Mouse (Mus musculus) neural tube, embryonic 13.5 days (tissue): ENCODE measurements around the gene Pitpna. TPM values are rescaled to one million over a fixed set of nuclear protein-coding genes. Genes with fewer than 3 reads are reported as not detected.
"Not testable (repeated sequence)": the region's sequence is repeated elsewhere in the genome, so short reads cannot be mapped to it uniquely, and the experiment has no call there.

Experiments
- ATAC-seq: fragments of 200-750 bp; cut with Nextera tagmentation; 2 replicates; pipeline ENCODE4 v1.8.0; 2017; ENCODE audit warnings: low read depth, mild to moderate bottlenecking, moderate TSS enrichment, moderate library complexity
- H3K27ac ChIP-seq: fragments of 300-500 bp; sonication (generic); replicated peaks from 2 replicates; pipeline ENCODE4 v1.5.1; 2015; ENCODE audit warnings: moderate library complexity, mild to moderate bottlenecking, inconsistent platforms
- H3K27me3 ChIP-seq: fragments of 300-500 bp; sonication (generic); 2 replicates; pipeline ENCODE4 v1.6.1; 2015; ENCODE audit warnings: mild to moderate bottlenecking, inconsistent platforms
- H3K36me3 ChIP-seq: fragments of 300-500 bp; sonication (generic); 2 replicates; pipeline ENCODE4 v1.6.1; 2015; ENCODE audit warnings: mild to moderate bottlenecking, inconsistent platforms
- H3K4me1 ChIP-seq: fragments of 300-500 bp; sonication (generic); replicated peaks from 2 replicates; pipeline ENCODE4 v1.6.1; 2015; ENCODE audit warnings: inconsistent platforms
- H3K4me2 ChIP-seq: fragments of 300-500 bp; sonication (generic); 2 replicates; pipeline ENCODE4 v1.6.1; 2015; ENCODE audit warnings: inconsistent platforms, mild to moderate bottlenecking, moderate library complexity
- H3K4me3 ChIP-seq: fragments of 300-500 bp; sonication (generic); 2 replicates; pipeline ENCODE4 v1.5.1; 2015; ENCODE audit warnings: mild to moderate bottlenecking, inconsistent platforms
- H3K9ac ChIP-seq: fragments of 300-500 bp; sonication (generic); 2 replicates; pipeline ENCODE4 v1.6.1; 2015; ENCODE audit warnings: moderate library complexity, mild to moderate bottlenecking, inconsistent platforms
- H3K9me3 ChIP-seq: fragments of 300-500 bp; sonication (generic); 2 replicates; pipeline ENCODE4 v1.6.1; 2016; ENCODE audit warnings: inconsistent platforms
- WGBS: fragments of 180-500 bp; shearing (Covaris S2); methylation state at CpG from one replicate; pipeline ENCODE4 v1.1.7; 2015; 5-methylcytosine and 5-hydroxymethylcytosine counted together
- polyA plus RNA-seq: library from polyadenylated mRNA; unstranded; fragments of >200 nt; fragmentation: Nextera tagmentation; extraction: Ambion mirVana; gene quantifications from 2 replicates; pipeline ENCODE4 v1.2.1, GENCODE M21; 2015

Pitpna gene
- polyA plus RNA-seq, 1 experiment from 2014 or later: 122 TPM

GRCm38 (mm10) chr11:75599802-75600201 is 11.9 kb downstream of the Pitpna start:
- H3K27me3 ChIP-seq, H3K9me3 ChIP-seq, H3K9ac ChIP-seq, H3K4me2 ChIP-seq, ATAC-seq, H3K27ac ChIP-seq, H3K4me1 ChIP-seq, H3K4me3 ChIP-seq: not testable (repeated sequence)
- peaks cover 89% of the 10 kb centered on the region for H3K36me3 ChIP-seq
- WGBS: 92% methylated on average over 17 of the region's 17 CpGs

GRCm38 (mm10) chr11:75604826-75605225 is 16.9 kb downstream of the Pitpna start:
- Histone ChIP-seq H3K27me3 (no peaks in the 10 kb centered on the region), H3K9me3 (no peaks in the 10 kb centered on the region), H3K27ac (no peak overlapping the region), H3K9ac (no peak overlapping the region), H3K4me1 (no peaks in the 10 kb centered on the region), H3K36me3 (peaks cover 90% of the 10 kb centered on the region), H3K4me3 (no peak overlapping the region), H3K4me2 (no peak overlapping the region)
- WGBS: 91% methylated on average over 5 of the region's 5 CpGs
- ATAC-seq: no peak

DNA sequence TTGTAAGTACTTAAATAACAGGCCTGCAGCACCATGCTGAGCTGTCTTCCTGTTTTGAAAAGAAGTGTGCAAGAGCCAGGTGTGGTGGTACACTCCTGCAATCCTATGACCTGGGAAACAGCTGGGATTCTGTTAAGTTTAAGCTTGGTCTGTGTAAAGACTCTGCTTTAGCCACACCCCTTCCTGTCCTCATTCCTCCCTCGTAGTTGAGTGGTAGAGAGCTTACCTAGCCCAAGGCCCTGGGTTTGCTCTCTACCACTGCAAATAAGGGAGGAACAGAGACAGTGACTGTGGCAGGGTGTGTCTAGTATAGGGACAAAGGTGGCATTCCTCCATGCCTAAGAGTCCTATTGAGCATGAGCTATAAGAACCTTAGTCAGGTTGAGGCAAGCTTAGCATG is 17.4 kb downstream of the Pitpna start:
- Histone ChIP-seq H3K4me3 (no peak overlapping the region), H3K9ac (no peak overlapping the region), H3K4me2 (no peak overlapping the region), H3K4me1 (no peaks in the 10 kb centered on the region), H3K27ac (no peak overlapping the region), H3K36me3 (peaks cover 90% of the 10 kb centered on the region), H3K9me3 (no peaks in the 10 kb centered on the region), H3K27me3 (no peaks in the 10 kb centered on the region)
- no peak for ATAC-seq
- 69% methylated on average over 1 of the region's 1 CpGs for WGBS

DNA sequence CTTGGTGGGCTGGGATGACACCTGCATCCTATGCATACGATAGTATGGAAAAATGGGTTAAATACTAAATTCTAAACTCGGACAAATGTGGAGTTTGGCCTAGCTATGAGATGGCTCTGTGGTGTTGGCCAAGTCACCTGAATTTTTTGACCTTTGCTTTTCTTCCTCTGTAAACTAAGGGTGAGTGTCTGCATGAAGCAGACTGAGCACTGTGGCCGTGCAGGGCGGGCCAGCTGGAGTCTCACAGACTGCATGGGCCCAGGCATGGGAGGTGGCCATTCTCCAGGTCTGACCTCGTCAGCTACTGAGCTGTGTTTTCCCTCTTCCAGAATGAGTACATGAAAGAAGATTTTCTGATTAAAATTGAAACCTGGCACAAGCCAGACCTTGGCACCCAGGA is 20.9 kb downstream of the Pitpna start:
- no peaks in the 10 kb centered on the region for H3K4me1 ChIP-seq
- no peak overlapping the region for H3K4me2 ChIP-seq
- H3K27ac ChIP-seq: no peak overlapping the region
- ATAC-seq: no peak
- no peaks in the 10 kb centered on the region for H3K9me3 ChIP-seq
- no peaks in the 10 kb centered on the region for H3K27me3 ChIP-seq
- no peak overlapping the region for H3K9ac ChIP-seq
- 92% methylated on average over 5 of the region's 5 CpGs for WGBS
- H3K4me3 ChIP-seq: no peak overlapping the region
- H3K36me3 ChIP-seq: peaks cover 90% of the 10 kb centered on the region

DNA sequence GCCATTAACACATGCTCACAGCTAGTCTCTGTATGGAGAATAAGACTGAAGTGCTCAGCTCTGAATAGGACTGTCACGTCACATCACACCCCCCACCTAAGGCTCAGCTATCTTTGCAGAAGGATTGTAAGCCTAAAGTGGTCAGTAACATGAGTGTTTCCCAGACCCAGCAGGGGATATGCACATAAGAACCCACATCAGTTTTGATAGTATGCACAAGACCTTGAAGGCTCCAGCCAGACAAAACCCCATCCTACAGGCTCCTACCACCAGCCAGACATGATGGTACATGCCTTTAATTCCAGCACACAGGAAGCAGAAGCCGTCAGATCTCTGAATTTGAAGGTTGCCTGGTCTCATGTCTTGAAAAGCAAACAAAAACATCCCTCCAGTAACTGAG is 22.1 kb downstream of the Pitpna start:
- WGBS: 98% methylated on average over 2 of the region's 2 CpGs
- H3K27ac ChIP-seq: no peak overlapping the region
- no peak overlapping the region for H3K4me3 ChIP-seq
- no peaks in the 10 kb centered on the region for H3K27me3 ChIP-seq
- no peaks in the 10 kb centered on the region for H3K9me3 ChIP-seq
- H3K36me3 ChIP-seq: peaks cover 91% of the 10 kb centered on the region
- ATAC-seq: no peak
- no peak overlapping the region for H3K4me2 ChIP-seq
- H3K4me1 ChIP-seq: no peaks in the 10 kb centered on the region
- no peak overlapping the region for H3K9ac ChIP-seq

DNA sequence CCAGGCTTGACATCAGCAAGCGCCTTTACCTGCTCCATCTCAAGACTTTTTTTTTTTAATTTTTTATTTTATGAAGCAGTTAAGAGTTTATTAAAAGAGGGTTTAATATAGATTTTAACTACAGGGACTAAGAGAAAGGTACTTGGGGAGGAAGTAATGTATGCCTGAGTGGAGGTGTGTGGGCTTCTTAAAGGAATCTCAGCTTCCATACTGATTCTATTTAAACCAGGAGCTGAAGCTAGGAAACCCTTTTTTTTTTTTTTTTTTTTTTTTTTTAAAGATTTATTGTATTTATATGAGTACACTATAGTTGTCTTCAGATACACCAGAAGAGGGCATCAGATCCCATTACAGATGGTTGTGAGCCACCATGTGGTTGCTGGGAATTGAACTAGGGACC is 26.9 kb downstream of the Pitpna start:
- no peaks in the 10 kb centered on the region for H3K27me3 ChIP-seq
- H3K9ac ChIP-seq: no peak overlapping the region
- ATAC-seq: no peak
- H3K36me3 ChIP-seq: peaks cover 85% of the 10 kb centered on the region
- no peaks in the 10 kb centered on the region for H3K4me1 ChIP-seq
- H3K9me3 ChIP-seq: no peaks in the 10 kb centered on the region
- no peak overlapping the region for H3K4me3 ChIP-seq
- no peak overlapping the region for H3K27ac ChIP-seq
- H3K4me2 ChIP-seq: no peak overlapping the region
- 91% methylated on average over 1 of the region's 1 CpGs for WGBS

- no peak for ATAC-seq
- Histone ChIP-seq H3K36me3 (peaks cover 85% of the 10 kb centered on the region), H3K9me3 (no peaks in the 10 kb centered on the region), H3K4me1 (no peaks in the 10 kb centered on the region), H3K27ac (no peak overlapping the region), H3K4me2 (no peak overlapping the region), H3K27me3 (no peaks in the 10 kb centered on the region), H3K9ac (no peak overlapping the region), H3K4me3 (no peak overlapping the region)
- 91% methylated on average over 2 of the region's 2 CpGs for WGBS
Observed at GRCm38 (mm10) chr11:75615556-75615955, 27.7 kb downstream of the Pitpna start.

DNA sequence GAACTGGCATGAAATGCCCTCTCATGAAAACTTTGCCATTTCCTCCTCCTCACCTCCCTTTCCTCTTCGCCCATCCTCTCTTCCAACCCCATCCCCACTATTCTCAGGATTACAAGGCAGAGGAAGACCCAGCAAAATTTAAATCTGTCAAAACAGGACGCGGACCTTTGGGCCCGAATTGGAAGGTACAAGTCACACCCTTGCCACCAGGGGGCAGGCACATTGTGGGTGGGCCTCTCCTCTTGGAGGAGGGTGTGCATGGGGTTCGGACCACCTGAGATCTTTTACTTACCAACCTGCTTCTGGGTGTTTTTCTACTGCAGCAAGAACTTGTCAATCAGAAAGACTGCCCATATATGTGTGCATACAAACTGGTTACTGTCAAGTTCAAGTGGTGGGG is 31.2 kb downstream of the Pitpna start:
- Histone ChIP-seq H3K27me3 (no peaks in the 10 kb centered on the region), H3K9ac (no peak overlapping the region), H3K4me1 (no peaks in the 10 kb centered on the region), H3K4me2 (no peak overlapping the region), H3K27ac (no peak overlapping the region), H3K9me3 (no peaks in the 10 kb centered on the region), H3K36me3 (peaks cover 86% of the 10 kb centered on the region), H3K4me3 (no peak overlapping the region)
- ATAC-seq: no peak
- WGBS: 90% methylated on average over 5 of the region's 5 CpGs

DNA sequence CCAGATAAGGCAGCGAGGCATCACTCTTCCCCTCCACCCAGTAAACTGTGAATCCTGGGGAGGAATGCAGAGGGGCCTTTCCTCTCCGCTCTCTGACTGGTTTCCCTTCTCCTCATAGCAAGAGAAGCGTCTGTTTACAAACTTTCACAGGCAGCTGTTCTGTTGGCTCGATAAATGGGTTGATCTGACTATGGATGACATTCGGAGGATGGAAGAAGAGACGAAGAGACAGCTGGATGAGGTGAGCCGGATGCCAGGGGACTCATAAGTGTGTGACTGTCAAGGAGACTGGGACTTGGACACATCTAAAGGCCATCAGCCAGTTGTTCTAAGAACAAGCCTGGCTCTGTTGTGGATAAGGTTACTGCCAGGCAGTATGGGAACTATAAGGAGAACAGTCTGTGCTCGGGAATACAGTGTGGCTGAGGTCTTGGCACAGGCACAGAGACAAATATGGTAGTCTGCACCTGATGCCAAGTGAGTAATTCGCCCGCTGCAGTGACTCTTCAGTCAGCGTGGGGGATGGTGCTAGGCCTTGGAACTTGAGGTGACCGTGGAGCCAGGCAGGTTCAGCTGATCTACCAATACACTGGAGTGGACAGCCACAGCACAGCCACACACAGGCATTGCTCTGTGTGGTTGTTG is 32.4 kb downstream of the Pitpna start:
- ATAC-seq: no peak
- WGBS: 93% methylated on average over 12 of the region's 12 CpGs
- H3K4me3 ChIP-seq: no peak overlapping the region
- no peaks in the 10 kb centered on the region for H3K4me1 ChIP-seq
- no peaks in the 10 kb centered on the region for H3K27me3 ChIP-seq
- H3K27ac ChIP-seq: no peak overlapping the region
- H3K36me3 ChIP-seq: peaks cover 85% of the 10 kb centered on the region
- H3K9me3 ChIP-seq: no peaks in the 10 kb centered on the region
- H3K9ac ChIP-seq: no peak overlapping the region; the same call in 1 of the 2 replicates
- H3K4me2 ChIP-seq: no peak overlapping the region

GRCm38 (mm10) chr11:75621426-75621825 is 33.5 kb downstream of the Pitpna start:
- H3K27me3 ChIP-seq: no peaks in the 10 kb centered on the region
- no peak for ATAC-seq
- no peaks in the 10 kb centered on the region for H3K9me3 ChIP-seq
- H3K9ac ChIP-seq: no peak overlapping the region
- no peaks in the 10 kb centered on the region for H3K4me1 ChIP-seq
- 69% methylated on average over 2 of the region's 2 CpGs for WGBS
- H3K27ac ChIP-seq: no peak overlapping the region
- H3K4me2 ChIP-seq: no peak overlapping the region
- H3K4me3 ChIP-seq: no peak overlapping the region
- peaks cover 90% of the 10 kb centered on the region for H3K36me3 ChIP-seq

DNA sequence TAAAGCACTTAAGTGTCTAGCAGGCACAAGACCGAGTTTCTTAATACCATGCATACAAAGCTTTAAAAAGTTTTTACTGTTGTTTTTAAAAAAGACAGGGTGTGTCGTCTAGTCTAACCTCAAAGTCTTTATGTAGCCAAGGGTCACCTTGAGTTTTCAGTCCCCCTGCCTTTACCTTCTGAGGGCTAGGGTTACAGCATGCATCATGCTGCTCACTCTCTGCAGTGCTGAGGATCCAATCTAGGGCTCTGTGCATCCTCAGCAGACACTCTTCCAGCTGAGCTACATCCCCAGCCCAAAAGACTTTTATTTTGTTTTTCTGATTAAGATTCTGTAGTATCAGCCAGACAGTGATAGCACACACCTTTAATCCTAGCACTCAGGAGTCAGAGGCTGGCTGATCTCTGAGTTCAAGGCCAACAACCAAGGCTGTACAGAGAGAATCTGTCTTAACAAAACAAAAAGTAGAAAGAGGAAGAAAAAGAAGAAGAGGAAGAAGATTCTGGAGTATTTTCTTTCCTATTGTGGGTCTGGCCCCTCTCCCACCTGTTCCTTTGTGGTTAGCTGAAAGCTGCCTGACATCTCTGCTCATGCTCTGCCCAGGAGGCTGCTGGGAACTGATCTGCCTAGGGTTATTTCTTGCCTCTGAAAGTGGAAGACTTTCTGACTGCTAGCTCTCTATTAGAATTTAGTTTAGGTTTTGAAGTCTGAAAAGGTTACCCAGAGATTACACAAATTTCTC is 34.9 kb downstream of the Pitpna start:
- H3K4me1 ChIP-seq: no peaks in the 10 kb centered on the region
- H3K4me3 ChIP-seq: no peak overlapping the region
- H3K36me3 ChIP-seq: peaks cover 92% of the 10 kb centered on the region
- no peak for ATAC-seq
- no peak overlapping the region for H3K4me2 ChIP-seq
- 97% methylated on average over 2 of the region's 2 CpGs for WGBS
- H3K9me3 ChIP-seq: no peaks in the 10 kb centered on the region
- no peaks in the 10 kb centered on the region for H3K27me3 ChIP-seq
- H3K9ac ChIP-seq: no peak overlapping the region
- H3K27ac ChIP-seq: no peak overlapping the region

DNA sequence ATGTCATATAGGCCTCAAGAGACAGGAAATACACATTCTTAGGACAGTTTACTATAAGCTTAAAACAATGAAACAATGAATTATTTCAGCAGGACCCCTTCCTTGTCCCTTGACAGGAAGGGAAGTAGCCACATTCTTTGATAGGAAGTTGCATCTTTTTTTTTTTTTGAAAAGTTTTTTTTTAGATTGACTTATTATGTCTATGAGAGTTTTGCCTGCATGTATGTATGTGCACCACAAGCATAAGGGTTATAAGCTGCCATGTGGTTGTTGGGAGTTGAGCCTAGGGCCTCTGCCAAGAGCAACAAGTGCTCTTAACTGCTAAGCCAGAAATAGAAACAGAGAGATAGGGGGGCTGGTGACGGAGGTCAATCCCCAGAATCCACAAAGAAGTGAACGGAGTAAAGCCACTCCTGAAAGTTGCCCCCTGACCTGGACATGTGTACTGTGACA is 36.2 kb downstream of the Pitpna start:
- Histone ChIP-seq H3K27me3 (no peaks in the 10 kb centered on the region), H3K4me2 (no peak overlapping the region), H3K27ac (peak overlapping the region; percentile 46; the same call in 1 of the 2 replicates), H3K9ac (no peak overlapping the region), H3K36me3 (peaks cover 89% of the 10 kb centered on the region), H3K4me1 (no peaks in the 10 kb centered on the region), H3K9me3 (no peaks in the 10 kb centered on the region), H3K4me3 (no peak overlapping the region)
- ATAC-seq: no peak
- 60% methylated on average over 2 of the region's 2 CpGs for WGBS

DNA sequence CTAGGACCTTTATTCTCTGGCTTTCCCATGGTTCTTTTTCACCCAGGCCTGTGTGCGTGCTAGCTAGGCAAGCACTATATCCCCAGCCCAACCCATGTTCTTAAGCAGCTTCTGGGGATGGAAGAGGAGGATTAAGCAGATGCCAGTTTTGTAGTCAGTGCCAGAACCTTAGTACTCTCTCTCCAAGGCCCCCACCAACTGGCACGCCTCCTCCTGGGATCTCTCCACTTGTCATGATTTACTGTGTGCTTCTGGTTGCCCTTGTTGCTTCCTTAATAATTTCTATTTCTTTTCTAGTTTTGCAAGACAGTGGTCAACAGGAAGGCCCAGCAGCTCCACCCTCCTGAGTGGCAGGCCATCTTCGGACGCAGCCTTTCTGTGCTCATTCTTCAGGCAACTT is 37.9 kb downstream of the Pitpna start:
- 93% methylated on average over 4 of the region's 4 CpGs for WGBS
- Histone ChIP-seq H3K9me3 (no peaks in the 10 kb centered on the region), H3K4me1 (peaks cover 8% of the 10 kb centered on the region), H3K27ac (no peak overlapping the region), H3K9ac (no peak overlapping the region), H3K4me3 (no peak overlapping the region), H3K4me2 (no peak overlapping the region), H3K36me3 (peaks cover 72% of the 10 kb centered on the region), H3K27me3 (no peaks in the 10 kb centered on the region)
- no peak for ATAC-seq
